Mouse (Mus musculus) CH12.LX (cell line): Measurements from ENCODE around the gene Myh6. TPM values are rescaled to one million over a fixed set of nuclear protein-coding genes. Genes with fewer than 3 reads are reported as not detected.
"Not testable (repeated sequence)": the region's sequence is repeated elsewhere in the genome, so short reads cannot be mapped to it uniquely, and the experiment has no call there.

Experiments
- DNase-seq: peaks from one replicate; pipeline ENCODE4 v3.0.0-alpha.2; 2013; ENCODE audit errors: extremely low read depth
- H3K27ac ChIP-seq: 2 replicates; pipeline ENCODE4 v1.5.1; 2012; ENCODE audit warnings: low read depth, mild to moderate bottlenecking, control low read depth, moderate library complexity; ENCODE audit not compliant: insufficient read depth
- H3K27me3 ChIP-seq: replicated peaks from 2 replicates; pipeline ENCODE3; 2012; ENCODE audit warnings: inconsistent platforms
- H3K36me3 ChIP-seq, 2 experiments: replicated peaks in 1 of 2; 2 replicates each; pipeline versions ENCODE3 to v1.6.1; 2012; ENCODE audit warnings: inconsistent platforms in 1 of 2, low read length in 1 of 2, mild to moderate bottlenecking in 1 of 2, mixed read lengths in 1 of 2, moderate library complexity in 1 of 2; ENCODE audit not compliant: control insufficient read depth in 1 of 2, insufficient read depth in 1 of 2
- H3K4me1 ChIP-seq, 2 experiments: 2 replicates each; pipeline ENCODE4 v1.6.1; 2012; ENCODE audit warnings: inconsistent platforms in 1 of 2, moderate library complexity in 1 of 2; ENCODE audit not compliant: insufficient read depth in 2 of 2, control insufficient read depth in 1 of 2
- H3K4me2 ChIP-seq: 2 replicates; pipeline ENCODE4 v1.6.1; 2012; ENCODE audit warnings: low read depth, mild to moderate bottlenecking, control low read depth; ENCODE audit not compliant: poor library complexity, insufficient read depth, severe bottlenecking
- H3K4me3 ChIP-seq, 3 experiments: fragments of 150-350 bp in 1 of 3; sonication (generic) in 1 of 3; replicated peaks in 1 of 3; 2 replicates each; pipeline versions ENCODE3 to v1.5.1; 2011 to 2012; ENCODE audit warnings: low read depth in 2 of 3, low read length in 2 of 3, mild to moderate bottlenecking in 2 of 3, moderate library complexity in 2 of 3, control low read depth in 1 of 3, improper control_type of control experiment in 1 of 3, inconsistent platforms in 1 of 3, mixed read lengths in 1 of 3; ENCODE audit not compliant: poor library complexity in 1 of 3
- H3K79me2 ChIP-seq: replicated peaks from 2 replicates; pipeline ENCODE4 v1.6.1; 2012; ENCODE audit warnings: mild to moderate bottlenecking, moderate library complexity; ENCODE audit not compliant: control insufficient read depth, poor library complexity, insufficient read depth, severe bottlenecking; ENCODE audit errors: extremely low read depth
- H3K9ac ChIP-seq: 2 replicates; pipeline ENCODE4 v1.6.1; 2012; ENCODE audit warnings: low read depth, mild to moderate bottlenecking, control low read depth, moderate library complexity; ENCODE audit not compliant: insufficient read depth
- H3K9me3 ChIP-seq: replicated peaks from 2 replicates; pipeline ENCODE3; 2012; ENCODE audit warnings: low read length, inconsistent platforms, mixed read lengths
- BHLHE40 ChIP-seq: IDR thresholded peaks from 2 replicates; pipeline ENCODE4 v1.6.1; 2011; ENCODE audit warnings: mild to moderate bottlenecking, low read depth, low read length, improper control_type of control experiment
- CHD1 ChIP-seq: IDR thresholded peaks from 2 replicates; pipeline ENCODE4 v1.6.1; 2012; ENCODE audit warnings: low read depth, low read length, improper control_type of control experiment, inconsistent platforms
- CHD2 ChIP-seq: IDR thresholded peaks from 2 replicates; pipeline ENCODE4 v1.6.1; 2011; ENCODE audit warnings: low read length, improper control_type of control experiment
- CTCF ChIP-seq, 2 experiments: IDR thresholded peaks in 1 of 2; conservative IDR thresholded peaks in 1 of 2; 2 replicates each; pipeline ENCODE4 v1.5.1; 2011 to 2012; ENCODE audit warnings: low read depth in 2 of 2, low read length in 2 of 2, improper control_type of control experiment in 1 of 2, inconsistent platforms in 1 of 2, mild to moderate bottlenecking in 1 of 2, moderate library complexity in 1 of 2
- E2F4 ChIP-seq: IDR thresholded peaks from 2 replicates; pipeline ENCODE4 v1.6.1; 2011; ENCODE audit warnings: low read depth, low read length, improper control_type of control experiment; ENCODE audit not compliant: insufficient replicate concordance
- ELF1 ChIP-seq: IDR thresholded peaks from 2 replicates; pipeline ENCODE4 v1.6.1; 2014; ENCODE audit warnings: low read depth, mild to moderate bottlenecking, inconsistent platforms, low read length, improper control_type of control experiment
- EP300 ChIP-seq: IDR thresholded peaks from 2 replicates; pipeline ENCODE4 v1.6.1; 2011; ENCODE audit warnings: low read length, improper control_type of control experiment
- ETS1 ChIP-seq: conservative IDR thresholded peaks from 2 replicates; pipeline ENCODE4 v1.6.1; 2012; ENCODE audit warnings: low read depth, mild to moderate bottlenecking, inconsistent platforms, low read length, improper control_type of control experiment, moderate library complexity
- HCFC1 ChIP-seq: IDR thresholded peaks from 2 replicates; pipeline ENCODE4 v1.6.1; 2012; ENCODE audit warnings: low read depth, mild to moderate bottlenecking, inconsistent platforms, low read length, improper control_type of control experiment
- IRF4 ChIP-seq: IDR thresholded peaks from 2 replicates; pipeline ENCODE4 v1.6.1; 2014; ENCODE audit warnings: low read depth, mild to moderate bottlenecking, inconsistent platforms, low read length, improper control_type of control experiment
- JUN ChIP-seq: IDR thresholded peaks from 2 replicates; pipeline ENCODE4 v1.6.1; 2011; ENCODE audit warnings: low read depth, mild to moderate bottlenecking, low read length, improper control_type of control experiment, moderate library complexity; ENCODE audit not compliant: insufficient read depth
- JUND ChIP-seq: conservative IDR thresholded peaks from 2 replicates; pipeline ENCODE4 v1.6.1; 2011; ENCODE audit warnings: low read depth, low read length, improper control_type of control experiment
- KAT2A ChIP-seq: IDR thresholded peaks from 2 replicates; pipeline ENCODE4 v1.6.1; 2012; ENCODE audit warnings: low read length, improper control_type of control experiment, inconsistent platforms; ENCODE audit not compliant: insufficient replicate concordance
- MAX ChIP-seq: IDR thresholded peaks from 2 replicates; pipeline ENCODE4 v1.6.1; 2011; ENCODE audit warnings: low read length, improper control_type of control experiment
- MAZ ChIP-seq: IDR thresholded peaks from 2 replicates; pipeline ENCODE4 v1.6.1; 2012; ENCODE audit warnings: low read depth, mild to moderate bottlenecking, inconsistent platforms, low read length, improper control_type of control experiment, moderate library complexity
- MEF2A ChIP-seq: IDR thresholded peaks from 2 replicates; pipeline ENCODE4 v1.6.1; 2014; ENCODE audit warnings: low read depth, mild to moderate bottlenecking, inconsistent platforms, low read length, improper control_type of control experiment, borderline replicate concordance
- MXI1 ChIP-seq: IDR thresholded peaks from 2 replicates; pipeline ENCODE4 v1.6.1; 2011; ENCODE audit warnings: mild to moderate bottlenecking, low read depth, low read length, improper control_type of control experiment
- MYC ChIP-seq: IDR thresholded peaks from 2 replicates; pipeline ENCODE4 v1.6.1; 2011; ENCODE audit warnings: low read depth, mild to moderate bottlenecking, improper control_type of control experiment, low read length
- NELFE ChIP-seq: IDR thresholded peaks from 2 replicates; pipeline ENCODE4 v1.6.1; 2011; ENCODE audit warnings: low read depth, low read length, improper control_type of control experiment
- NRF1 ChIP-seq: IDR thresholded peaks from 2 replicates; pipeline ENCODE4 v1.6.1; 2014; ENCODE audit warnings: low read depth, mild to moderate bottlenecking, inconsistent platforms, low read length, improper control_type of control experiment, moderate library complexity
- PAX5 ChIP-seq: IDR thresholded peaks from 2 replicates; pipeline ENCODE4 v1.6.1; 2012; ENCODE audit warnings: low read length, inconsistent platforms, mixed read lengths
- POLR2A ChIP-seq: IDR thresholded peaks from 2 replicates; pipeline ENCODE4 v1.6.1; 2011; ENCODE audit warnings: low read depth, mild to moderate bottlenecking, improper control_type of control experiment, low read length
- POLR2AphosphoS2 ChIP-seq: IDR thresholded peaks from 2 replicates; pipeline ENCODE4 v1.6.1; 2011; ENCODE audit warnings: low read depth, low read length, improper control_type of control experiment
- RAD21 ChIP-seq: IDR thresholded peaks from 2 replicates; pipeline ENCODE4 v1.6.1; 2011; ENCODE audit warnings: low read depth, mild to moderate bottlenecking, low read length, improper control_type of control experiment, moderate library complexity
- RCOR1 ChIP-seq: conservative IDR thresholded peaks from 2 replicates; pipeline ENCODE4 v1.6.1; 2012; ENCODE audit warnings: low read depth, mild to moderate bottlenecking, inconsistent platforms, low read length, improper control_type of control experiment
- SIN3A ChIP-seq: IDR thresholded peaks from 2 replicates; pipeline ENCODE4 v1.6.1; 2012; ENCODE audit warnings: low read length, improper control_type of control experiment, inconsistent platforms
- TBP ChIP-seq: conservative IDR thresholded peaks from 2 replicates; pipeline ENCODE4 v1.6.1; 2011; ENCODE audit warnings: low read depth, low read length, improper control_type of control experiment
- TCF12 ChIP-seq: IDR thresholded peaks from 2 replicates; pipeline ENCODE4 v1.6.1; 2014; ENCODE audit warnings: low read depth, mild to moderate bottlenecking, inconsistent platforms, low read length, improper control_type of control experiment
- UBTF ChIP-seq: IDR thresholded peaks from 2 replicates; pipeline ENCODE4 v1.6.1; 2012; ENCODE audit warnings: low read depth, mild to moderate bottlenecking, inconsistent platforms, low read length, improper control_type of control experiment, moderate library complexity
- USF2 ChIP-seq: conservative IDR thresholded peaks from 2 replicates; pipeline ENCODE4 v1.6.1; 2011; ENCODE audit warnings: low read depth, low read length, improper control_type of control experiment
- ZC3H11A ChIP-seq: IDR thresholded peaks from 2 replicates; pipeline ENCODE4 v1.6.1; 2012; ENCODE audit warnings: low read depth, mild to moderate bottlenecking, inconsistent platforms, low read length, improper control_type of control experiment
- ZMIZ1 ChIP-seq: IDR thresholded peaks from 2 replicates; pipeline ENCODE4 v1.6.1; 2012; ENCODE audit warnings: low read depth, mild to moderate bottlenecking, inconsistent platforms, low read length, improper control_type of control experiment
- dilution Hi-C: fragments of 300-500 bp; cut with MboI; formaldehyde crosslinking; loops from 2 replicates; pipeline ENCODE4 v1.14.3; 2020; ENCODE audit warnings: low sequenced_read_pairs; ENCODE audit not compliant: extremely low pct_unique_long_range_greater_than_20kb, extremely low pct_ligation_motif_present
- in situ Hi-C: fragments of 300-500 bp; cut with MboI; formaldehyde crosslinking; loops from 3 replicates; pipeline ENCODE4 v1.14.3; 2019; ENCODE audit warnings: low sequenced_read_pairs, low pct_ligation_motif_present, low pct_unique_long_range_greater_than_20kb, mixed read lengths
- polyA plus RNA-seq: library from polyadenylated mRNA; unstranded; fragments of >175 nt; gene quantifications from 2 replicates; pipeline ENCODE4 v1.2.1, GENCODE M21; 2012; ENCODE audit warnings: low read depth; ENCODE audit not compliant: insufficient read length
- total RNA-seq, 2 experiments: library from RNA; depleted of rRNA; stranded (reverse); fragments of 300-350 nt in 1 of 2; fragments of >200 nt in 1 of 2; gene quantifications; 2 replicates each; pipeline ENCODE4 v1.2.3; 2012 to 2014

Gene Myh6
- total and polyA plus RNA-seq, 3 experiments = 0.04 to 1.5 (median 0.98) TPM

GRCm38 (mm10) chr14:54960769-54961168 lies 6.0 kb downstream of the Myh6 start:
- H3K4me3 ChIP-seq = peak overlapping the region in 1 of 3 experiments; percentile 17
- H3K9ac ChIP-seq = no peak overlapping the region
- H3K27ac ChIP-seq = no peak overlapping the region
- peaks cover 9 to 24% of the 10 kb centered on the region in 2 experiments for H3K4me1 ChIP-seq
- H3K9me3 ChIP-seq = peaks cover 2% of the 10 kb centered on the region
- in situ Hi-C loops = loop anchor here (5.0 kb wide), 1 partner anchor 37 kb away; no protein-coding TSS in a partner anchor
- peaks cover 43% of the 10 kb centered on the region for H3K27me3 ChIP-seq
- TF ChIP-seq RCOR1 = no peak
- TF ChIP-seq JUN = no peak
- TF ChIP-seq MAZ = no peak
- no peak for TF ChIP-seq SIN3A
- no peak for TF ChIP-seq KAT2A
- peak; percentile 31; the same call in 1 of the 2 replicates for TF ChIP-seq IRF4
- TF ChIP-seq EP300 = no peak
- TF ChIP-seq MAX = peak; percentile 55; the same call in 1 of the 2 replicates
- TF ChIP-seq MXI1 = no peak
- TF ChIP-seq HCFC1 = no peak
- no peak for TF ChIP-seq MEF2A
- TF ChIP-seq ZC3H11A = no peak
- TF ChIP-seq CHD1 = no peak
- TF ChIP-seq USF2 = no peak
- TF ChIP-seq NELFE = 0 out of 2 replicates have a peak, but pooled peaks have one; percentile 13
- no peak for TF ChIP-seq UBTF
- TF ChIP-seq JUND = no peak
- no peak for TF ChIP-seq POLR2AphosphoS2
- TF ChIP-seq BHLHE40 = no peak
- TF ChIP-seq TCF12 = peak; percentile 21; the same call in 1 of the 2 replicates
- no peak for TF ChIP-seq ETS1
- no peak for TF ChIP-seq ZMIZ1
- TF ChIP-seq NRF1 = 0 out of 2 replicates have a peak, but pooled peaks have one; percentile 22
- no peak for TF ChIP-seq CTCF (conservative IDR thresholded peaks at IDR 0.05 in 1 of 2, IDR thresholded peaks at IDR 0.05 in 1 of 2; ENCODE audit: low read depth in 2 of 2, low read length in 2 of 2)
- TF ChIP-seq TBP = no peak
- TF ChIP-seq E2F4 = no peak
- no peak for TF ChIP-seq ELF1
- peak; percentile 56; the same call in 1 of the 2 replicates for TF ChIP-seq CHD2
- no peak for TF ChIP-seq RAD21
- no peak for TF ChIP-seq MYC
- no peak for TF ChIP-seq POLR2A
- no peak for TF ChIP-seq PAX5
- peak overlapping the region; percentile 62; the same call in 1 of the 2 replicates for H3K4me2 ChIP-seq
- no peaks in the 10 kb centered on the region for H3K36me3 ChIP-seq
- no peaks in the 10 kb centered on the region for H3K79me2 ChIP-seq
- dilution Hi-C loops = no loop called here
- peak; percentile 86 for DNase-seq

- H3K4me3 ChIP-seq, H3K36me3 ChIP-seq, H3K9ac ChIP-seq, H3K79me2 ChIP-seq, H3K27ac ChIP-seq, H3K9me3 ChIP-seq, dilution Hi-C loops, DNase-seq: not testable (repeated sequence)
- H3K4me1 ChIP-seq = peaks cover 9 to 24% of the 10 kb centered on the region in 2 experiments
- in situ Hi-C loops = loop anchor here (5.0 kb wide), 1 partner anchor 37 kb away; no protein-coding TSS in a partner anchor
- peaks cover 38% of the 10 kb centered on the region for H3K27me3 ChIP-seq
- 0 out of 2 replicates have a peak overlapping the region, but pooled peaks have one; percentile 62 for H3K4me2 ChIP-seq
Measured at GRCm38 (mm10) chr14:54959853-54960613, 6.7 kb downstream of the Myh6 start.
